Mouse (Mus musculus): ENCODE measurements at regions not wholly inside any gene's neighbourhood (a gene's known extent, or its start where the extent isn't known, plus 50 kb on each side); places are given as distances from the start of the nearest gene placed in this dataset.

DNA sequence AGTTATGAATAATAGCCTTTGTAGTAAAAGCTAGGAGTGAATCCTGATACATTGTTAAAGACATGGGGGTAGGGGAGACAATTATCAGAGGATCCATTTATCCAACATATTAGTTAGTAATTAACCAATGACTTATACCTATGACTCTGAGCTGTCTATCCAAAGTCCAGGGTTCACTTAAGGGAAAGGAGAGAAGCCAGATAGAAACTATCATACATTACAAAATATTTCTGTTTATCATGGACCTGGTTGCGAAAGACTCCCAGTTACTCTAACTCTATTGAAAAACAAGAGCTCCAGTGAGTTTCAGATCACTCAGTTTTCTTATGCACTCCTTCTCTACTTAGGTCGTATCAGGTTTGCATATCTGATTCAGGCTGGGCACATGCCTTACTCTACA lies 749.3 kb downstream of the H2al1n start:
- no peak for DNase-seq

DNA sequence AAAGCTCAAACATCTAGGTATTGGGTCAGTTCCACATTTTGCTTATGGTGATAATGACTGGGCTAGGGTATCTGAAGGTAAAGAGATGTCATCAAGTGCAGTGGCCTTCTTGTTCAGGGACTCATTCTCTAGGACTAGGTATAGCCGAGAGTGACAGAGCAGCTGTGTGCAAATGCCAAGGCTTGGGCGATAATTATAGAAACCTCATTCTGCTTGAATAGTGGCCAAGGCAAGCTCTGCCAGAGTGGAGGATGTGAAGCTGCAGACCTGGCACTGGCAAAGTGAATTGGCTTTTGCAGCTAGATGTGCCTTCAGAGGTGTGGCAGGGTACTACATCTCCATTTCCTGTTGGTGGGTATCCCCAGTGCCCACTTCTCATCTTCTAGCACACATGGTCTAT lies 796.1 kb downstream of the H2al1n start:
- peak; percentile 37 for DNase-seq

Data from heart, postnatal 4 days (tissue).